Mouse (Mus musculus): ENCODE results near the gene Tmem232.
"Not testable (repeated sequence)": the region's sequence is repeated elsewhere in the genome, so short reads cannot be mapped to it uniquely, and the experiment has no call there.

The Tmem232 gene

DNA sequence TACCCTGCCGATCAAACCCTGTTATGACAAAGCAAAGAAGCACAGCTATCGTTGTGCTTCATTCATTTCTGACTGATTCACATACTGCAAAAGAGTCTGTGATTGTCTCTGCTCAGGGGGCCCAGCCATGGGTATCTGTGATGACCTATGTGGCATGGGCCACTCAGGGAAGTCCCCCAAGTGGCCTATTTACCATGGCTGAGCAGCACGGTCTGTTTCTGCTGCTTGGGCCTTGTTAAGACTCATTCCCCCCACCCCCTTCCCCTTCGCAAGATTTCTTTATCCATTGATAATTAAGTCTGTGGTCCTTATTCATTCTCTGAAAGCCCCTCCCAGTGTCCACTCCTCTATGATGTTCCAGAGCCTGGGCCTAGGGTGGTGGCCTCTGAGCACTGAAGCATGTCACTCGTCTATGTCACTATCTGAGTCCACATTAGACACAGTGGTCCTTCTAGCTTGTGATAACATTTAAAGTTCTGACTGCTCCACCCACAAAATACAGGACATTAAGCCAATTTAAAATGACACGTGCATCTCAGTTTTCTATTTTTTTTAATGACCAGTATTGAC lies 315.1 kb downstream of the Tmem232 start:
- no peak for DNase-seq (ENCODE audit: low spot score in 2 of 2)

- not testable (repeated sequence) for DNase-seq (ENCODE audit: low spot score in 2 of 2)
Observed at GRCm38 (mm10) chr17:65221687-65222086, 318.9 kb downstream of the Tmem232 start.

Data from right cerebral cortex, postnatal 36 days (tissue).